Mouse (Mus musculus): ENCODE measurements around the gene Rnf31.

- no peak for TF ChIP-seq CTCF (IDR thresholded peaks at IDR 0.05; ENCODE audit: low read depth, low read length)
- no peak for TF ChIP-seq POLR2AphosphoS5 (IDR thresholded peaks at IDR 0.05; ENCODE audit: insufficient replicate concordance, low read depth, low read length)
- TF ChIP-seq TAL1 (conservative IDR thresholded peaks at IDR 0.05; ENCODE audit: low read depth, low read length), result no peak
- TF ChIP-seq GATA1 (IDR thresholded peaks at IDR 0.05; ENCODE audit: borderline replicate concordance, low read length), result no peak
- no peak for TF ChIP-seq GATA2 (IDR thresholded peaks at IDR 0.05; ENCODE audit: borderline replicate concordance, low read depth, low read length)
Observed at GRCm38 (mm10) chr14:55544334-55544733, 47.2 kb upstream of the Rnf31 start.

Data from G1E (cell line).